Mouse (Mus musculus) liver, adult 2 months (tissue): ENCODE results near the gene Cacnb4.

Experiments
- CTCF ChIP-seq: fragments of 200-500 bp; IDR thresholded peaks from 2 replicates; pipeline ENCODE4 v1.5.1; 2011; ENCODE audit warnings: low read depth, low read length, control low read depth
- POLR2A ChIP-seq: fragments of 200-500 bp; IDR thresholded peaks from 2 replicates; pipeline ENCODE4 v1.6.1; 2011; ENCODE audit warnings: low read length, control low read depth; ENCODE audit not compliant: insufficient read depth; ENCODE audit errors: extremely low read depth

DNA sequence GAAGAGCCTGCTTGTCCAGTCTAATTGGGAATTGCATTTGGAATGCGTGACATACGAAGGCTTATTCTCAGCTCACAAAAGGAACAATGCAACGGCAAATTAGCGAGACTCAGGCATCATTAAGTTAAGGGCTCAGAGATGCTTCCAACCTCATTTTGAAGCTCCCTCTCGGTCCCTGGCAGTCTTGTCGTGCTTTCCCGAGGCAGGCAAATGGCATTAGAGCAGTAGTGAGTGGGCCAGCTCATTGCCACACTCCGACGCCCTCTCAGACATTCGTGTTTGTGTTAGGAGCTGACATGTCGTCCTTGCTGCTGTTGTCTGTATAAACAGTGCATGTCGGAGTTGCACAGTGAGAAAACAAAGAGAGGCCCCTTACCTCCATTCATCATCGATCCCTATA is 164.8 kb downstream of the Cacnb4 start:
- TF ChIP-seq POLR2A (no peak), CTCF (no peak)
